Mouse (Mus musculus) liver, adult 2 months (tissue): ENCODE results near the gene Ccser2.

ENCODE experiments used
- CTCF ChIP-seq: fragments of 200-500 bp; IDR thresholded peaks from 2 replicates; pipeline ENCODE4 v1.5.1; 2011; ENCODE audit warnings: low read depth, low read length, control low read depth
- POLR2A ChIP-seq: fragments of 200-500 bp; IDR thresholded peaks from 2 replicates; pipeline ENCODE4 v1.6.1; 2011; ENCODE audit warnings: low read length, control low read depth; ENCODE audit not compliant: insufficient read depth; ENCODE audit errors: extremely low read depth

DNA sequence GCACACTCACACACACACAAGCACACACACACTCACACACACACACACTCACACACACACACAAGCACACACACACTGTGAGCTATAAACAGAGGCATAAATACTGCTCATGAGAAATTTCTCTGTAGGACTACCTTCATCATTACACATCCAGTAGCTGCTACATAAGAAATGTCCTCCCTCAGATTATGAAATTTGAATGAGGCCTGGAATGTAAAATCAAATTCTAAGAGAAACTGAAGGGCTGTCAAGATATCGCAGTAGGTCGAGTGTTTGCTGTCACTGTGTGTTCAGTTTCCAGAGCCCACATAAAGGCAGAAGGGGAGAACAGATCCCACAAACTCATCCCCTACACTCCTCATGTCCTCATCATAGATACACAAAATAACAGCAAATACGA lies 6.4 kb upstream of the Ccser2 start:
- no peak for TF ChIP-seq CTCF
- no peak for TF ChIP-seq POLR2A
